Mouse (Mus musculus) erythroid progenitor cell, adult 5-6 weeks (primary cell): ENCODE results near the gene Olfr1507. TPM values are rescaled to one million over a fixed set of nuclear protein-coding genes. Genes with fewer than 3 reads are reported as not detected.

Source experiments
- ATAC-seq: replicated peaks from 2 replicates; pipeline ENCODE4 v1.8.0; 2016; ENCODE audit warnings: moderate number of reproducible peaks, mild to moderate bottlenecking, moderate TSS enrichment, inconsistent platforms; ENCODE audit not compliant: poor library complexity, low FRiP score, severe bottlenecking
- total RNA-seq, 2 experiments: library from RNA; stranded (forward) in 1 of 2; stranded (reverse) in 1 of 2; fragments of 150-400 nt in 1 of 2; fragments of 186-747, 209-891 nt in 1 of 2; gene quantifications; 2 replicates each; pipeline versions ENCODE4 v1.2.3 to v1.2.4; 2015 to 2017; ENCODE audit warnings: low replicate concordance in 2 of 2

Olfr1507 gene
- total RNA-seq (2015; ENCODE audit: low replicate concordance), result not detected in 2 replicates
- not detected in 2 replicates for total RNA-seq (2017; ENCODE audit: low replicate concordance)

DNA sequence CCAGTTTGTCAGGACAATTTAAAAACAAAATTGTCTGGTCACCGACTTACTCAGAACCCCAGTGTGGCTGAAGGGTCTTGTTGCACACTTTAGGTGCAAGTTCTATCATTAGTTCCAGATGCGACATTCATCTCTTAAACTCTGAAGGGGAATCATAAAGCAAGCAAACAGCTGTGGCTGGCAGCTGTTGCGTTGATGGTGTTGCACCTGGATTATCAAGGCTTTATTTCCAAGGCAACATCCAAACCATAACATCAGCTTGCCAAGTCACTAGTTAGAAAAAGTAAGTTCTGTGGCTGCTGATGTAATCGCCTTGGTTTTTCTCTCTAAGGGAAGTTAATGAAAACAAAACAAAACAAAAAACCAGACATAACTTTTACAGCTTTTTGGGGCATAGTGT lies at the start of gene Olfr1507:
Olfr1507 (minus strand) TSS at position 234 of the 400 bp plus-strand sequence.
- no peak for ATAC-seq

DNA sequence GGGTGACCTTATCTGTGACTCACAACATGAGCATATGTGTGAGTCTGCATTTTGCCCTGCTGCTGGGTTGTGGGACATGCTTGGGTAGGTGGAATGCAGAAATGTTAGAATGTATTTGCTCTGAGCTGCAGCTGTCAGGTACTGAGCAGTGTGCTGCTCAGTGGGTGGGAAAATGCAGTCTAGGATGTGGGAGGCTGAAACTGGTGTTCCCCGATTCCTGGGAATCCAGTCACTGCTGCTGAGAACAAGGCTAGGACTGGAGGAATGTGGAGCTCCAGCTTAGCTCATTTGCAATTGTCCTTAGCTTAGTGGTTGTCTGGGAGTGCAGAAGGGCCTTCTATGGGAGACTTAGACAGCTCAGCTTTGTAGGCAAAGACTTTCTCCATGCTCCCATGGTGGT lies 37.8 kb upstream of the Olfr1507 start:
- ATAC-seq, result no peak

DNA sequence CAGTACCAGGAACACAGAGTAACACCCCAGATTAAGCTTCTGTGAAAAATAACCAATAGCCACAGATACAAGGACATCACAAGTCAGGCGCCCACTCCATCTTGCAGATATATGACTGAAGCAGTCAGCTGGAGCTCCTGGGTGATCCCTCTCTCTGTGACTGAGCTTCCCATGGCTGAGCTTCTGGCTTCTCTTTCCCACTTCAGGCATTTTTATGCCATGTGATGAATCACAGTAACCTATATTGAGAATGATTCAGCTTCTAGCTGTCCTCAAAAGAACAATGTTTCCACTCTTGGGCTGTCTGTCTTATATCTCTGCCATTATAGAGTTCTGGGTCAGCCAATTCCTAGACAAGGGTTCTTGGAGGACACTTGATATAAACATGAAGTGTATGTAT lies 29.4 kb upstream of the Olfr1507 start:
- no peak for ATAC-seq

DNA sequence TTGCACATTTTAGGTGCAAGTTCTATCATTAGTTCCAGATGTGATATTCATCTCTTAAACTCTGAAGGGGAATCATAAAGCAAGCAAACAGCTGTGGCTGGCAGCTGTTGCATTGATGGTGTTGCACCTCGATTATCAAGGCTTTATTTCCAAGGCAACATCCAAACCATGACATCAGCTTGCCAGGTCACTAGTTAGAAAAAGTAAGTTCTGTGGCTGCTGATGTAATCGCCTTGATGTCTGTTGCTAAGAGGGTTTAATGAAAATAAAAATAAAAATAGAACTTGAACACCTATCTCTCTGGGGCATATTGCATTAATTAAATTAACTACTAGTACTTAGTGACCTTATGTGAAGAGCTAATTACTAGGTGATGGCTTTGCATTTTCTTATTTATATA lies 28.2 kb downstream of the Olfr1507 start, which contains the start of gene Olfr1508:
Olfr1508 (minus strand) TSS at position 101 of the 400 bp plus-strand sequence.
- ATAC-seq, result no peak

DNA sequence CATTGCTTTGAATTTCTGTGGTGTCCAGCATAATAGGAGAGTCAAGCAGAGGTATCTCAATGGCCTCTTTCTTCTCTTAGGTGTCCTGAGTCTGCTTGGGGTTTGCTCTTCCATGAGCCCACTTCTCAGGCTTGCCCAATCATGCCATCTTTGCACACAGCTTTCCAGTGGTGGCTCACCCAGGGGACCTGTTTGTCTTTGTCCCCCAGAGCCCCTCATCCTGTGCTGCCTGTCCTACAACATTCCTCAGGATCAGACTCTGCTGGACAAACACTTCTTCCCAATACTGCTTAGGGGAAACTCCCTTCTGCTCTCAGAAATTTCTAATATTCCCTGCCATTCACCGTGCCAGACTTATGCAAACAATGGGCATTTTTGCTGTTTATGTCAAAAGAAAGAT lies 29.8 kb downstream of the Olfr1507 start:
- no peak for ATAC-seq

DNA sequence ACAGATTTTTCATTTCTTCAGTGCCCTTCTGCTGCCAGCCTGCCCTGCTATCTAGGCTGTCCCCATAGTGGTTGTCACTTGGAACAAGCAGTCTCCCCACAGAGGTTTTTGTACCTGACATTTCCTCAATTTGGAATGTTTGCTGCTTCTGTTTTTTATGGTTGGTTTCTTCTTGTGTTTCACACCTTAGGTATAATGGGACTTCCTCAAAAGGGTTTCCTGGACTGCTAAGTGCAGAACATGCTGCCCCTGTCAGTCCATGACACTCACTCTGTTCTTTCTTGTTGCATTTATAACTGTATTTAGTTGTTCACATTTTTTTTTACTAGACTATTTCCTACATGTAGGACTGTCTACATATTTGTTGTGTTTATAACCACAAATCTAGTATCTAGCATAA lies 33.6 kb downstream of the Olfr1507 start:
- no peak for ATAC-seq

DNA sequence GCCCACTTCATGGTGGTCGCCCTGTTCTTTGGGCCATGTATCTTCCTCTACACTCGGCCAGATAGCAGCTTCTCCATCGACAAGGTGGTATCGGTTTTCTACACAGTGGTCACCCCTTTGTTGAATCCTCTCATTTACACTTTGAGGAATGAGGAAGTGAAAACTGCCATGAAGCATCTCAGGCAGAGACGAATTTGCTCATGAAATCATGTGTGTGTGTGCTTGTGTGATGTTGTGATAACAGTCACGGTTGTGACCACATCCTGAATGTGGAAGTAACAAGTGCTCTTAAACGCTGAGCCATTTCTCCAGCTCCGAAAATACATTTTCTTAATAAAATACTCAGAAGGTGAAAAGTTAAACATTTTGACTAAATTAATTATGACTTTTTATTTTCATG lies 44.4 kb downstream of the Olfr1507 start:
- no peak for ATAC-seq

DNA sequence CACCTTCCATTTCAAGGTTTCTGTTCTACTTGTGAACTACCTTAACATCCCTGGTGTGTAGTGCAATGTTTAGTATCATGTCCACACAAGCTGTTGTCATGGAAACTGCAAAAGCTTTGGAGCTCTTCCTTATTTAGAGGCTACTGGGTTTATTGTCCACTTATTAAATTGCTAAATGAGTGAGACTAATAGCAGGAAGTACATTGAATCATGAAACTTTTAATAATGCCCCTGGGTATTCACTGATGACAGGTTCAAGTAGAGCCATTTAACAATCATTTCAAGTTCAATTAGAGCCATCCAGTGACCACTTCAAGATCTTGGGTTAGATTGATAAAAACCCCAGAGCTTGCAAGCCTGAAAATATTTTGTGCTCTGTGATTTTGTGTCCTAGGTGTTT lies 52.9 kb downstream of the Olfr1507 start, which contains the start of gene Olfr1509:
Olfr1509 (plus strand) TSS at position 301 of the 400 bp plus-strand sequence.
- ATAC-seq, result no peak

Other genes with a start within 250 kb of the Olfr1507 start
- 53.0 and 95.2 TPM in 2 replicates for gene Chd8, start 238.0 kb downstream of the Olfr1507 start, total RNA-seq (2015; ENCODE audit: low replicate concordance)
- 69.4 and 84.6 TPM in 2 replicates for gene Chd8, start 238.0 kb downstream of the Olfr1507 start, total RNA-seq (2017; ENCODE audit: low replicate concordance)
- gene Tox4, start 216.6 kb downstream of the Olfr1507 start, total RNA-seq (2015; ENCODE audit: low replicate concordance), result 14.7 and 27.0 TPM in 2 replicates
- gene Tox4, start 216.6 kb downstream of the Olfr1507 start, total RNA-seq (2017; ENCODE audit: low replicate concordance), result 20.1 and 20.3 TPM in 2 replicates
- gene Rab2b, start 216.2 kb downstream of the Olfr1507 start, total RNA-seq (2015; ENCODE audit: low replicate concordance), result 5.4 and 6.3 TPM in 2 replicates
- 2.7 and 9.2 TPM in 2 replicates for gene Rab2b, start 216.2 kb downstream of the Olfr1507 start, total RNA-seq (2017; ENCODE audit: low replicate concordance)
- 12.2 and 24.9 TPM in 2 replicates for gene Mettl3, start 190.6 kb downstream of the Olfr1507 start, total RNA-seq (2015; ENCODE audit: low replicate concordance)
- 22.7 and 38.7 TPM in 2 replicates for gene Mettl3, start 190.6 kb downstream of the Olfr1507 start, total RNA-seq (2017; ENCODE audit: low replicate concordance)
- 1.1 TPM in 1 of 2 replicates, not detected in the other for gene Sall2, start 167.0 kb downstream of the Olfr1507 start, total RNA-seq (2015; ENCODE audit: low replicate concordance)
- 0.13 and 0.30 TPM in 2 replicates for gene Sall2, start 167.0 kb downstream of the Olfr1507 start, total RNA-seq (2017; ENCODE audit: low replicate concordance)
- gene Olfr1513, start 139.3 kb downstream of the Olfr1507 start, total RNA-seq (2015; ENCODE audit: low replicate concordance), result not detected in 2 replicates
- gene Olfr1513, start 139.3 kb downstream of the Olfr1507 start, total RNA-seq (2017; ENCODE audit: low replicate concordance), result not detected in 2 replicates
- gene Olfr1512, start 116.6 kb downstream of the Olfr1507 start, total RNA-seq (2015; ENCODE audit: low replicate concordance), result not detected in 2 replicates
- gene Olfr1512, start 116.6 kb downstream of the Olfr1507 start, total RNA-seq (2017; ENCODE audit: low replicate concordance), result not detected in 2 replicates
- gene Olfr1511, start 98.4 kb downstream of the Olfr1507 start, total RNA-seq (2015; ENCODE audit: low replicate concordance), result not detected in 2 replicates
- not detected in 2 replicates for gene Olfr1511, start 98.4 kb downstream of the Olfr1507 start, total RNA-seq (2017; ENCODE audit: low replicate concordance)
- gene Olfr1510, start 81.4 kb downstream of the Olfr1507 start, total RNA-seq (2015; ENCODE audit: low replicate concordance), result not detected in 2 replicates
- gene Olfr1510, start 81.4 kb downstream of the Olfr1507 start, total RNA-seq (2017; ENCODE audit: low replicate concordance), result not detected in 2 replicates
- gene Olfr1509, start 52.8 kb downstream of the Olfr1507 start, total RNA-seq (2015; ENCODE audit: low replicate concordance), result not detected in 2 replicates
- not detected in 2 replicates for gene Olfr1509, start 52.8 kb downstream of the Olfr1507 start, total RNA-seq (2017; ENCODE audit: low replicate concordance)
- not detected in 2 replicates for gene Olfr1508, start 28.3 kb downstream of the Olfr1507 start, total RNA-seq (2015; ENCODE audit: low replicate concordance)
- not detected in 2 replicates for gene Olfr1508, start 28.3 kb downstream of the Olfr1507 start, total RNA-seq (2017; ENCODE audit: low replicate concordance)